Mouse (Mus musculus) urinary bladder, postnatal 4 days (tissue): ENCODE results near the gene Pdzrn3.

Source experiments
- DNase-seq, 2 experiments: peaks; one replicate each; pipeline ENCODE4 v3.0.0; 2021 to 2022; ENCODE audit warnings: low spot score in 2 of 2

Pdzrn3 gene

DNA sequence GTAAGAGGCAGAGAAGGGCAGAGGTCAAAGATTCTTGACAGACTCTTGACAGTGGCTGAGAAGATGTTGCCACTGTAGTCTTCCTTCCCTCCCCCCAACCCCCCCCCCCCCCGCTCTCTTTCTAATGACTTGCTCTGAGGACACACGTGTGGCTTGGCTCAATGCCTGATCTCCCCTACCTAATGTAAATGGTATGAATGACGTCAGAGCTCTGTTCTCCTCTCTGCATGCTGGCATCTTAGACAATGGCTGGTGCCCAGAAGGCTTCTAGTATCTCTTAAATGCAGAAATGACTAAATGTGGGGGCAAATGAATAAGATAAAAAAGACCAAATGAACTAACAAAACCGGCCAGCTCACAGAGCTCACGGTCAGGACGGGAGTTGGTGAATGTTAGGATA lies 49.2 kb downstream of the Pdzrn3 start:
- DNase-seq, result no peak

GRCm38 (mm10) chr6:101327741-101328140 lies 50.0 kb downstream of the Pdzrn3 start:
- no peak for DNase-seq

DNA sequence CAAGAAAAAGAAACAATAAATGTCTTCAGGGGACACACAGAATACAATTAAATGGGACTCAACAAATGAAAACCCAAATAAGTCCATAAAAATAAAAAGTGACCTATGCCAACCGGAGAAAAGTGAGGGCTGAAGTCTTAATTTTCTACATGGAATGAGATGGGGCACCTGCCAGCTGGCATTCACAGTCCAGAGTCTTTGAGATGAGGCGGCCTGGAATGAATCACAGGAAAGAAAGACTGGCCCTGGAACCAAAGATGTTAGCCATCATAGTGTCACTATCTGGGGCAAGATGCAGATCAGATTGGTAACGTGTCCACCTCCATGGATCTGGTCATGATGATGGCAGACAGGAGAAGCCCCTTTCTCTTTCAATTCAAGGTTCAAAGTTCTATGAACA lies 50.5 kb downstream of the Pdzrn3 start:
- no peak for DNase-seq

DNA sequence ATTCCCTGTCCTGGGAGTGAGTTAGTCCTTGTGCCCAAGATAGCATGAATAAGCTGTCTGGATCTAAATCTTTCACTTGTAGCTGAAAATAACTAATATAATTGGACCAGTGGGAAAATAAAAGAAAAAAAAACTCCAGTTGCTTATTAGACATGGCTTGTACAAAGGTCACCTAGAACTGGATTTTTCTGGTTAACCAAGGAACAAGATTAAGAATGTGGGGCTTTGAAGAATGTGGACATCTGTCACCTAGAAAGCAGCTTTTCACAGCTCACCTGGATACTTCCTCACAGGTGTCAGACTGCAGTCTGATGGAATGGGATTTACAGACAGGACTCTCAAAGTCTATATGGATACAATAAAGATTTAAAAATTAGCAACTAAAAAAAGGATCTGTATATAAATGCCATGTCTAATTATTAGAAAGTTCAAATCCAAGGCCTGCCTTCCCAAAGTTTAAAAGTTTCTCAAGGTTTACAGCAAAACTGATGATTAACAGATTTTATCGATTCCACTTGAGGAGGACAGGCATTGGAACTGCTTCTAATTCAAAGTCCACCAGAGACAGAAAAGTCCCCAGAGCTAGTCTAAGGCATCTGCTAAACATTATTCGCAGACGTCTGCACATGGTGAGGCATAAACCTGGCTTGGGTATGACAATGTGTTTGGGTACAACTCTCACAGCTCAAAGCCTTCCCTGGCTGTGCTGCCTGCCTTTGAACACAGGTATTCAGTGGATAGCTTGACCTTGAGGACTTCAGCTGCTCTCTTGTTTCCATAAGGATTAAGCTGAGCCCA lies 51.7 kb downstream of the Pdzrn3 start:
- DNase-seq, result no peak

GRCm38 (mm10) chr6:101322580-101322979 lies 55.1 kb downstream of the Pdzrn3 start:
- no peak for DNase-seq

DNA sequence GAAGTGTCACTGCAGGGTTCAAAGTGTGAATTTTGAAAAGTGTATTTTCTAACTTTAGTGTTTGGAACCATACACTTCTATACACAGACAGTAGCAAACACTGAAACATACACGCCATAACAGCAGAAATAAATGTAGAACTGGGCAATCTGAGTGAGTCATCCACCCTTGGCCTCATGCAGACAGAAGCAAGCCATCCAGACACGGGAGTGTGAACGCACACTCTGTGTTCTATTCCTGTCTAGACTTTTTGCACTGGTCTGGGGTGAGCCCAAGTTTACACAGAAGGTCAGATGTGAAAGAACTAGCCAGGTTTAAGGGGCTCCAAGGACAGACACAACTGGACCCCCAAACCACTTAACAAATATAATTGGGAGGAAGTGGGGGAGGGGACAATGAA lies 57.3 kb downstream of the Pdzrn3 start:
- no peak for DNase-seq

DNA sequence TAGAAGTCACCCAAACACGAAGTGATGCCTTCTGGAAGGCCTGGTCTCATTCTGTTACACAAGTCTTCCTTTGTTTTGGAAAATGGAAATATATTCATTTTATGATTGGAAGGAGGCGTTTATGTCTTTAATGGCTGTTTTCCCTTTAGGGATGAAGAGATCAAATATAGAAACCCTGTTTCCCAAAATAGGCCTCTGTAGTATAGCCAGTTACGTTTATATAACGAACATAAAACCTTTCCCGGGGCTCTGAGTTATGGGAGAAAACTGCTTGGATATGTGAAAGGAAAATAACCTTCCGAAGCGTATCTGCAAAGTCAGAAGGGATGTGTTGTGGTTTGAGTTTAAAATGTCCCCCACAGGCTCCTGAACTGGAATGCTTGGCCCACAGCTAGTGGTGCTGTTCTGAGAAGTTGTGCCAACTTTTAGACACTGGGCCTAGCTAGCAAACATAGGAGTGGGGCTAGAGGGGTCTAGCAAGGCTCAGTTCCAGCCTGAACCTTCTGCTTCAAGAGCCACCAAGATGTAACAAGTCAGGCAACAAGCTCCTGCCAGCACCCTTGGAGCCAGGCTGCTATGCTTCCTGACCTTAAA lies 58.2 kb downstream of the Pdzrn3 start:
- DNase-seq, result no peak

DNA sequence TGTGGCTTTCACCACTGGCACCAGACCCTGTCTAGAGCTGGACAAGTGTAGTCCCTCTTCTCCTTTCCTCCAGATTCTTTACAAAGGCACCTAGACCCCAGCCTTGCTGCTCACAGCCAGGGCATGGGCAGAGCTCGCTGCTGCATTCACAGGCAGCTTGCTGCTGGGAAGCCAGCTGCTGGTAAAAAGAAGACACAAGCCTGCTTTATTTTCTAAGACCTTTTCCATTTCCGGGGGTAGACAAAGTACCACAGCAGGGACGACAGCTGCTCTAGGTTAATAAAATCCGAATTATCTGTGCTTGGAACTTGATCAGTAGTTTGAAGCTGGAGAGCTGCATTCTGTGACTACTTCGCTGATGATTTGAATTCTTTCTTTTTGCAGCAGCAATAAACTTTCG lies 59.2 kb downstream of the Pdzrn3 start:
- DNase-seq, result no peak

DNA sequence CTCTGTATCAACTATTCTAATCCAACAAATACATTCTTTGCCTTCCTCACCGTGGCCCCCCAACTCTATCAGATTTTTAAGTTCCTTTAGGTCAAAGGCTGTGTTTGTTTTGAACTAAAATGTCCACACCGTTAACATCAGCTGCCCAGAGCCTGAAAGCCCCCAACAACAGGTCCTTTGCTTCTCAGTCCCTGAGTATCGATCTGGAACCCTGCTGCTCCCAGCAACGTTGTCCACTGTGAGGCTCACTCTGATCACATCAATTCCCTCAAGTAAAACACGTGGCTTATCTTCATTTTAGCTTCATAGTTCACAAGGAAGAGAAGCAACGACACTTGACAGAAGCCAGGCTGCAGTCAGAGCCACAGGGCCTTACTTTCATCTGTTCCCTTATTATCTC lies 66.3 kb downstream of the Pdzrn3 start:
- DNase-seq, result no peak

DNA sequence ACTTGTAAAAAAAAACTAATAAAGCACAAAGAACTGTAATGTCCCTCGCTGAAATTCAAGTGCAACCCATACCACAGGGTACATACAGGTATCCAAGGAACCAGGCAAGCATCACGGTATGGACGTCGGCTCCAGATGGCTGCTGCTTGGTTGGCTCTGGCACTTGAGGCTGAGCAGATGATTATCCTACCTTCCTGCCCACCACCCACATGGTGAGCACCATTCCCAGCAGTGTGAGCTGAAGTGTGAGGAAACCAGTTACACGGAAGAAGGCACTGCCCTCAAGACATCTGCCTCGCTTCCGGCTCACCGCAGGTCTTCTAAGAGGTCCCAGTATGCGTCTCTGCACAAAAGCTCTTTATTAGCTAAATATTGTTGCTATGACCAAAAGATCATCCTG lies 67.2 kb downstream of the Pdzrn3 start:
- DNase-seq, result no peak

GRCm38 (mm10) chr6:101307964-101308531 lies 69.6 kb downstream of the Pdzrn3 start:
- no peak for DNase-seq

DNA sequence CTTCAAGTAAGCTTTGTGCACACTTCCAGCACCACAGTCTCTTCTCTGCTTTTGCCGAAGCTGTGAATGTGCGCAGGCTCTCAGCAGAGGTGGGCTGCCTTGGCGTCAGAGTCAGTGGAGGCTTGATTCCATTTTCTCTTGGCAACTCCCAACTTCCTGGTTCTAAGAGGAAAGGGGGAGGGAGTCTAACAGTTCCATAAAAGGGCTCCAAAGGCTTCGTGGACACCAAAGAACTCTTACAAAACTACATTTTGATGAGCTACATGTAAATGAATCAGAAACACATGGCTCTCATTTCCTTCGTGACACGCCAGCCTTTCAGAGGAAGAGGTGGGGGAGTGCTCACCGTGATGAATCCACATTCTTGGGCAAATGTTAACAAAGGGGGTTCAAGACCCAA lies 70.9 kb downstream of the Pdzrn3 start:
- no peak for DNase-seq

GRCm38 (mm10) chr6:101305543-101305942 lies 72.2 kb downstream of the Pdzrn3 start:
- no peak for DNase-seq

DNA sequence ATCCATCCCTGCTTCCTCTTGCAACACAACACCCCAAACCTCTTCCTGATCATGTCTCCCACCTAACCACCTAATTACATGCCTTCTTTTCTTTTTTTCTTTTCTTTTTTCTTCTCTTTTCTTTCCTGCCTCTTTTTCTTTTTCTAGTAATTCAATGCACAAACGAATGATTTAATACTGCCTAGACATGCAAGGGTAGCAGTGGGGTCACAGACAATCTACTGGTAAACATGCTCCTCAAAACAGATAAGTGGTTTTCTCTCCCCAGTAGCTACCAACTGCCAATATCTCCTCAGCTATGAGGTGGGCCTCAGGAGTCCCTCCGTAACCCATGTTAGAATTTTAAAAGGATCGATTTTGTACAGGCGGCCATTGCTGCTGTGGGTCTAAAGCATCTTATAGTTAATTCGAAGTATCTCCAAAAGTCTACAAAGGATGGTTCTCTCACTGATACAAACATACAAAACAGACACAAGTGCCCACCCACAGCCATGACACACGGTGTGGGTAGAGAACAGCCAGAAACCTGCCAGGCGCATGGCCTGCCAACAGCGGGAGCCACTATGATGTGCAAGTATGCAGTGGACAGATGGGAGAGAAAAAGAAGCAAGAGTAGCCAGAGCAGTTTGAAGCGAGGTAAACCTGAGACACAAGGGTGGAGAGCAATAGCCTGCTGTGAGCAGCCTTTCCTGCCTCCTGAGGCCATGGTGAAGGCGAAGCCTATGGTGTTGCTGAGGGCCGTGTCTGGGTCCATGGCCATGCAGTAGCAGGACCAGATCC lies 73.5 kb downstream of the Pdzrn3 start:
- DNase-seq, result no peak

DNA sequence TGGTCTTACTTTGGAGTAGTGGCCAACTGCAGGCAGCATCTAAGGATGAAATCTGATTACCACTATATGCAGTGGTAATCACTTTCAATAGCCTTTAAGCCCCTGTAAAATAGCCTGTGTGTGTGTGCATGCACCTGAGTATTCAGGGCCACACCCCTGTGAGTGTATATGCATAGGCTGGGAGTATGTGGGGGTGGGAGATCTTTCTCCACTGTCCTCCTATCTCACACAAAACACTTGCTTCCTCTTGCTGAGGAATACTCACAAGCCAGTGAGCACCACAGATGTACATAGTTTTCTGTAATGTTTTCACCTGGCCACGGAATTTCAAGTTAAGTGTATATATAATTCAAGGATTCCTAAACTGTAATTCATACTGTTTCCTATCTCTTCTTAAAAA lies 74.2 kb downstream of the Pdzrn3 start:
- no peak for DNase-seq

DNA sequence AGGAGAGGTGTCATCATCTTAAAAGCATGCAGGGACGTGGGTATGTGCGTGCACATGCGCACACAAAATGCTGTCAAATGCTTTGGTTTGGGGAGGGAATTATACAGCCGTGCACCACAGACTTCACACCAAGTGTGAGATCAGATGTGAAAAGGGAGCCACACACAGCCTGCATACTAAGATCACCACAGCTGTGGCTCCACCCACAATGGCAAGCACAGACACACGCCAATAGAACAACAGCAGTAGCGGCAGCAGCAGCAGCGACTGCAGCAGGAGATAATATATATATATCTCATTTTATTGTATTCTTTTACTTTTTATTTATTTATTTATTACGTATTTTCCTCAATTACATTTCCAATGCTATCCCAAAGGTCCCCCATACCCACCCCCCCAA lies 76.5 kb downstream of the Pdzrn3 start:
- no peak for DNase-seq

- DNase-seq, result no peak
Observed at GRCm38 (mm10) chr6:101299434-101299833, 78.3 kb downstream of the Pdzrn3 start.

DNA sequence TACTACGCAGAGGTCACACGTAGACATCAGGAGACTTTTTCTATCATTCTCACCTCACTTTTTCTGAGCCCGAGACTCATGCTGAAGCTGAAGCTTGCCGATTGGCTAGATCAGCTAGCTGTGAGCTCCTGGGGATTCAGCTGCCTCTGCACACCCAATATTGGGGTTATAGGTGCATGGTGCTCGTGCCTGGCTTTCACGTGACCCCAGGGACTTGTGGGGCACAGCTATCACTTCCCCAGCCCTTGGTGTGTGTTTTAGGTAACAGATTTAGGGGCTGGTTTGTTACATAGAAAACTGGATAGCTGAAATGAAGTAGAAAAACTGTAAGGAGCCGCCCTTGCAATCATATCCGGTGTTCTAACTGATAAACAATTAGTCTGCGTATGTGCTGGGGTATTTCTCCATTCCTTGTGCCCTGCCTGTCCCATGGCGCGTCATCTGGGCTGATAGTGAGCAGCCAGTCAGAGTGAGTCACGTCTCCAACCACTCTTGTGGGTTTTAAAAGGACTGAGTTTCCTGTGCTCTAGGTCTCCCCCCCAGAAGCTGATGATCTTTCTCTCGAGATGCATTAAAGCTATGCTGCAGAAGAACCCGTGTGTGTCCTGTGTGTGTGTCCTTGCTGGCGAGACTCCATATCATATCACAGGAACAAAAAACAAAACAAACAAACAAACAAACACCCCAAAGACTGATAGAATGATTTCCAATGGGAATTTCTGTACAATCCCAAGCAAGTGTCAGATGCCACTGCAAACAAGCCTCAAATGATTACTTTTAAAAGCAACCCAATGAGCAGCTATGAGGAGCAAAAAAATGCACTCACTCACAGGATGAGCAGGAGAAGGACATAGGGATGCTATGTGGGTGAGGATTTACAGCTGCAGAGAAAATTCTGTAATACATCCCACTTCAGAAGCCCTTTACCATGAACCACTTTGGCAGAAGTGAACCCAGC lies 79.9 kb downstream of the Pdzrn3 start:
- no peak for DNase-seq

GRCm38 (mm10) chr6:101296997-101297396 lies 80.7 kb downstream of the Pdzrn3 start:
- DNase-seq, result no peak

DNA sequence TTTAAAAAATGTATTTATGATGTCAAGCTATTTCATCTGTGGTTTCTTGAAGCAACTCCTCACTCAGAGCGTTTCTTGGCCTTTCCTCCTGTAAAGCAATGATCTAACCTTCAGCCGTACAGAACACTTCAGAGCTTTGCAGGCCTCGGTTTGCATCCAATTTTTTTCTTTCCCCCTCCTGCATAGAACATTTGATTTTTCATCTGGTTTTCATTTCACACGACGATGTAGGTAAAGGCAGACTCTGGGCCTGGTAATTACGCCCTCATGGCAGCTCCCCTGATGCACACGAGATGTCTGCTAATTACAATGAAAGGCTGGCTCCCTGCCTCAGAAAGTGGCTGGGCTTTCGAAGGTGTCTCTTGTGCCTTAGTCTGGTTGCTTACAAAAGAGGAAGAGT lies 81.4 kb downstream of the Pdzrn3 start:
- DNase-seq, result no peak

DNA sequence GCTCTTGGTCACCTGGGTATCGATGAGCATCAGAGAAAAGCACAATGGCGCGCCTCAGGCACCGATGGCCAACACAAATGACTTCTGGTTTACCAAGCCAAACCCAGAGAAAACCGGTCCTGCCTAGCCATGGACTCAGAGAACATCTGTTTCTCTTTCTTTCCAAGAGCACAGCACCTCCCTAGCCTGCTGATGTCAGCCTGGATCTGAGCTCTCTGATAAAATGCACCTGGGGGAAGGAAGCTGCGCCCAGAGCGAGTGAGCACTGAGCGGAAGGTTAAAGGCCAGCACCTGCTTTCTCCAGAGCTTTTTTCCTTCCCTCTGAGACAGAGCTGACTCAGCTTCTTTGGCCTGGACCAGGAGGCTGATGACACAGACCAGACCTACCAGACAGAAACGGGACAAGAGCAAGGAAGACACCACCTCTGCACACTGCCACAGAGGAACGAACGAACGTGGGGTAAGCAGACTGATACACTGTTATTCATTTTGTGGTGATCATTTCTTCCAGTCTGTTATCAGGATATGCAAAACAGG lies 84.6 kb downstream of the Pdzrn3 start:
- DNase-seq, result no peak
